Mouse (Mus musculus) naive thymus-derived CD4-positive, alpha-beta T cell, adult 2 months (primary cell): Measurements from ENCODE around the gene Cntn4.

Experiments
- DNase-seq: peaks from one replicate; pipeline ENCODE4 v3.0.0-alpha.2; 2011; ENCODE audit warnings: low read depth

The Cntn4 gene

DNA sequence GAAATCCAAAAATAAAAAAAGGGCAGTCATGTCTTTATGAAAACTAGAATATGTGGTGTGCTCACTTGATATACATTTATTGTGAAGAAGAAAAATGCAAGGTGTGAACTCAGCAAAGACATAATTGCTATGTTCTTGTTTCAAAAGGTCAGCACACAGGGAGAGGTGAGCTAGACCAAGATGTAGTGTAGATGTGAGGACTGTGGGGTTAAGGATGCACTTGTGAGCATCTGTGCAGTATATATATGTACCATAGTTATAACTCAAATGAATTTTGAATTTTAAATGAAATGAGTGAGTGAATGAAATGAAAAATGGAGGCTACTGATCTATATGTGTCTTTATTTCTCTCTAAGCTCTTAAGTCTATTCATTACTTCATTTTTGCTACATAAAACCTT, 401.2 kb downstream of the Cntn4 start:
- DNase-seq, result no peak

DNA sequence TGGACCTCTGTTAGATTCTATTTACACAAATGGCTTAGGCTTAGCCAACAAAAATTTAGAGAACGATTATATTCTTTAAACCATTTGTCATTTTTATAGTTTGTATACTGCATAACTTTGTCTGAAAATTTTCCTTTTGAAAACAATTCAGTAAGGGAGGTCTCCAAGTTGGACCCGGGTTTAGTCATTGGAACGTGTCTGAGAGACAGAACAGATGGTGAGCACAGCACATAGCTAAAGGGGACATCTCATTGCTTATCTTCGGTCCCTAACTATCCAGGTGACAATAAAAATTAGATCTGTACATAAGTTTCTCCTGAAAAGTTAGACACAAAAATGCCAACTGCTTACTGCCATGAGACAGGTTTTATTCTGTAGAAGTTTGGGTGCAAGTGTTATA, 420.4 kb downstream of the Cntn4 start:
- no peak for DNase-seq

GRCm38 (mm10) chr6:106118523-106119081, 441.1 kb downstream of the Cntn4 start:
- no peak for DNase-seq

- DNase-seq, result no peak
Measured at GRCm38 (mm10) chr6:106153530-106153929, 476.1 kb downstream of the Cntn4 start.

DNA sequence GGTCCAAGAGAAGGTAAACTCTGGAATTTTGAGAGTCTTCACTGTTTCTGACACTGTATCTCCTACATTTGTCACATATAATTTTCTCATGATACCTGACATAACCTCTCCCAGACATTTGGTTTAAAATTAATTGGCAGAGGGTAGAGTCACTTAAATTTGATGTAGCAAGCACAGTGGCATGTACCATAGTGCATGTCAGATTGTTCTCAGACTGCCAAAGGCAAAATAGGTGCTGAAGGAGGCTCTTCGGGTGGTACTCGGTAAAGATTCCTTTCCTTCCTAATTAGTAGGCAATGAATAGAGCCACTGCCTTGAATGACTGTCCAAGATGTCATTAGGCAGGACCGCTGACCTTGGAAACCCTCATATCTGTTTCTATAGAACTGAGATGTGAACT, 477.9 kb downstream of the Cntn4 start:
- no peak for DNase-seq

DNA sequence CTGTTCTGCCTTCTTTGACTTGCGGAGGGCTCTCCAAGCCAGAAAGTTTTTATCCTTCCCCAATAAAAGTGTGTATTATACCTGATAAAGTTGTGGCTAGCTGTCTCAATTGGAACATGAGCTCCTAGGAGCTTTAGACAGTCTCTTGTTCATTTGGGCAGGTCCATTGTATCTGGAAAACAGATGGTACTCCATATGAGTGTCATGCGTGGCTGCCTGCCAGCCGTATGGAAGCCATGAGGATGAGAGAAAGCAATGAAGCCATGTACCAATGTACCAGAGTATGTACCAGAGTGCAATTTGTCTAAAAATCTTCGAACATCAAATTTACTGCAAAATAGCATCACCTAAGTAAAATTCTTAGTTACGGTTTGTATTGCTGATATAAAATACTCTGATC, 500.1 kb downstream of the Cntn4 start:
- DNase-seq, result no peak

DNA sequence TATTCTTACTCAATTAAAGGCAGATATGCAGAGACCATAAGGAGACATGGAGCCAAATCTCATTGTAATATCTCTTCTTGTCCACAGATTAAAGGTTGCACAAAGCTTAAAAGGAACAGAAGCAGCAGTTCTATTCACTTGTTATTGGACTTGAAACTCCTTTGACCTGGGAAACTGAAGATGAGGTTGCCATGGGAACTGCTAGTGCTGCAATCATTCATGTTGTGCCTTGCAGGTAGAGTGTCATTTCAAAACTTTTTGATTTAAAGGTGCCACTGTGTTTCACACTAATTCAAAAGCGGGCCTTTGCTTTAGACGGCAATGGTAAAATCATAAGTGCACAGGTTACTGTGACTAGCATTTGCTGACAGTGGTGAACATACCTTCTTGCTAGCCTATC, 504.1 kb downstream of the Cntn4 start:
- no peak for DNase-seq

- no peak for DNase-seq
Measured at GRCm38 (mm10) chr6:106200974-106201373, 523.5 kb downstream of the Cntn4 start.

DNA sequence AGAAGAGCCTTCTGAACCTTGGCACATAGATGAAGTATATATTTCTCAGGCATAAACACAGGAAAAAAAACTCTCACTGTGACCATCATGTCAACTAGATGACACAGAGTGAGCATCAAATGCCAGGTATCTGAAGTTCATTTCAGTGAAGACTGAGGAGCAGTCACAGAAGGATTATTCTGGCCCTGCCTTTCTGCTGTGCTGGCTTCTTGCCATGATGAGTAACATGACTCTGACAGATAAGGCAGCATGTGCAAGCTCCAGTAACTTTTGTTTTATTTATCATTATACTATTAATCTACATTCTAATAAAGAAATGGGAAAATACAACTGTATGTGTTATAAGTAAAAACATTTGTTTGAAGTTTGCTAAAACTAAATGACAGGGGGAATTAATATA, 529.9 kb downstream of the Cntn4 start:
- DNase-seq, result no peak

DNA sequence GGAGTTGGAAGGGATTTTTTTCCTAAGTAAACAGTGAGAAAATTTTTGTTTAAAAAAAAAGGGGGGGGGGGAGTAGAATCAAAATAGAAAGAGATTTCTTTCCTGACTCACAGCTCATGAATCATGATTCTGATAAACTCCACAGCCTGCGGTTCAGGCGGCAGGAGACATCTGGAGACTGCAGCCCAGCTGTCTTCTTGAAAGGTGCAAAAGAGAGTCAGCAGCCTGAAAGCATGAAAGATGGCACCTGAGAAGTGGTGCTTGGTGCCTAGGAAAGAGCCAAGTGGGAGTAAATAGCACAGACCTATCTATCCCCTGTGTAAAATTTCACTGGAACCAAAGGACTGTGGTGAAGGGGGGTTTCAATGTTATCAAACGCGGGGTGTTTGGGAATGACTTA, 535.6 kb downstream of the Cntn4 start:
- DNase-seq, result no peak

GRCm38 (mm10) chr6:106237046-106237948, 559.8 kb downstream of the Cntn4 start:
- DNase-seq, result no peak

- DNase-seq, result no peak
Measured at GRCm38 (mm10) chr6:106241553-106241952, 564.1 kb downstream of the Cntn4 start.

DNA sequence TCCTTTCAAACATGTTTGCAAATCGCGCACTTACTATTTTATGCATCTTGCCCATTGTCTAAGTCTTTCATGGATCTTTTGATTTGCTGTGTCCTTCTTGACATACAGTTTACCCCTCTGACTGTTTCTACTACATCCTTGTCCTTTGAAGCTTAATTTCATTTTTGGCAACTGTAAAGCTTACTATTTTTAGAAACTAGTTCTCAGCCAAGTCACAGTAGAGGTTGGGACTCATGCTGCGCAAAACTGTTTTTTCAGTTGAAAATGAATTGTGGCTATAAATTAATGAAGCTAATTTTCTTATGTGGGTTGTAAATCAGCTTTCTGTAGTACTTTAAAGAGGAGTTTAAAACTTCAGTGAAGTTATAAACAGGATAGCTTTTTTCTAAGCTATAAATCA, 585.9 kb downstream of the Cntn4 start:
- no peak for DNase-seq

DNA sequence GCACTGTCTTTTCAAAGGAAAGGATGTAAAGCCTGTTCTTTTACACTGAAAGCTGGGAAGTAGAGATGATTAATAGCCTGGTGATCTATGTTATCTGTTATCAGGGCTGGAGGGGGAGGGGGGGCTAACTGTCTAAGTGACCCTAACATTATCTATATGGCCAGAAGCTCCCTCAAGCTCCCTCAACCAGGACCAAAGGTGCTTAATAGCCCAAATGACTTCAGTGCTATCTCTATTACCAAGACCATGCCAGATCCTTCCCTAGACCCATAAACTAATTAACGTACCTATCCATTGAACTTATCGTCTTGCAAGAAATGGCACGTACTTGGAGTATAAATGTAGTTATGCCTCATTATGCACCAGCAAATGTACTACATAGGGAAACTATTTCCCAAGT, 588.0 kb downstream of the Cntn4 start:
- DNase-seq, result no peak

- DNase-seq, result no peak
Measured at GRCm38 (mm10) chr6:106266304-106266703, 588.8 kb downstream of the Cntn4 start.

DNA sequence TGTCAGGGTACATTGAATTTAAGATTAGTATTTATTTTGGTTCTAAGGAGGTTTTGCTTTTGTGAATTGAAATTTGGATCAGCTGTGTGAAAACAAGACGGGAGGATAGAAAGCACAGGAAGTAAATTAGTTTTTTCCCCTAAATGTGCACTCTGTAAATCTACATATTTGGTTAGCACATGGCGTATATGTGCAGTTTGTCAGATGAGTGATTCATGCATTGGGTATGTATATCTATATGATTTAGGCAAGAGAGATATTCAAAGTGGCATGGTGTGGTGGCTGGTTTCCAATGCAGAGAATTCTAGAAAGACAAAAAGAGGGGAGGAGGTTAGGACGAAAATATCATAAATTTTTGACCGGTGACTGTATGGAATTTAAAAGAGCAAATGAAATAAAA, 591.3 kb downstream of the Cntn4 start:
- DNase-seq, result no peak

GRCm38 (mm10) chr6:106277139-106277538, 599.7 kb downstream of the Cntn4 start:
- DNase-seq, result no peak

GRCm38 (mm10) chr6:106281621-106282020, 604.2 kb downstream of the Cntn4 start:
- no peak for DNase-seq

DNA sequence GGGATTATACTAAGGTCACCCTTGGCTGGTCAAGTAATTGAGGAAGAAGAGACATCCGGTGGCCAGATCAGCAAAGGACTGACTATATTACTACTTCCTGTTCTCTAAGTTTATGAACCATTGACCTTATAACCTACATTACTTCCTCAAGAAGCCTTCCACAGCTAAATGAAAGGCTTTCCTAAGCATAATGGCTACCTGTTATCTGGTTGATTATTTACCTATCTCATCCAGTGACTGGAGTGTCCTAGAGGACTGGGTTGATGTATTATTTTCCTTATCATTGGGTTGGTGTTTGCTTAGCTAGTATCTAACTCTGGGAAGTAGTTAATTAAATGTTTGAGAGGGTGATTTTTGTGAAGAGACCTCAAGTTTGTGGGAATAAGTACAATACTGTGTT, 606.4 kb downstream of the Cntn4 start:
- no peak for DNase-seq

- no peak for DNase-seq
Measured at GRCm38 (mm10) chr6:106299451-106299850, 622.0 kb downstream of the Cntn4 start.

DNA sequence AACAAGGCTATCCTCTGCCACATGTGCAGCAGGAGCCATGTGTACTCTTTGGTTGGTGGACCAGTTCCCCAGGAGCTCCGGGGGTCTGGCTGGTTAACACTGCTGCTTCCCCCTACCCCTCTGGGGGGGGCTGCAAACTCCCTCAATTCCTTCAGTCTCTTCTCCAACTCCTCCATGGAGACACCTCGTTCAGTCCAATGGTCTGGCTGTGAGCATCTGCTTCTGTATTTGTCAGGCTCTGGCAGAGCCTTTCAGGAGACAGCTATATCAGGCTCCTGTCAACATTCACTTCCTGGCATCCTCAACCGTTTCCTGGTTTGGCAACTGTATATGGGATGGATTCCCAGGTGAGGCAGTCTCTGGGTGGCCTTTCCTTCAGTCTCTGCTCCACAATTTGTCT, 622.7 kb downstream of the Cntn4 start:
- no peak for DNase-seq

GRCm38 (mm10) chr6:106302435-106302834, 625.0 kb downstream of the Cntn4 start:
- DNase-seq, result no peak

DNA sequence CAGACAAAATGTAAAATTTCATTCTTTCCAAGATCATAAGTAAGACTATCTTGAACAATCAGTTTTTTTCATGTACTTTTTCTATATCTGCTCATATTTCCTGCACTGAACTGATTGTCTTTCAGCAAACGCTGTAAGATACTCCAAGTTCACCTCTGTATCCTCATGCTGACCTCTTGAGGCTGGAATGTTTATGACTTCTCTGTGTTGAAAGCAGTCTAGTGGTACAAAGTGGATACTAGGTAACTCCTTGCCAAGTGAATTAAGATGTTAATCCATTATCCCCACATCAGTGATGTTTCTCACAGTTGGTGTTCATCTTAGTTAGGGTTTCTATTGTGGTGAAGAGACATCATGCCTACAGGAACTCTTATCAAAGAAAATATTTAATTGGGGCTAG, 651.5 kb downstream of the Cntn4 start:
- DNase-seq, result no peak

DNA sequence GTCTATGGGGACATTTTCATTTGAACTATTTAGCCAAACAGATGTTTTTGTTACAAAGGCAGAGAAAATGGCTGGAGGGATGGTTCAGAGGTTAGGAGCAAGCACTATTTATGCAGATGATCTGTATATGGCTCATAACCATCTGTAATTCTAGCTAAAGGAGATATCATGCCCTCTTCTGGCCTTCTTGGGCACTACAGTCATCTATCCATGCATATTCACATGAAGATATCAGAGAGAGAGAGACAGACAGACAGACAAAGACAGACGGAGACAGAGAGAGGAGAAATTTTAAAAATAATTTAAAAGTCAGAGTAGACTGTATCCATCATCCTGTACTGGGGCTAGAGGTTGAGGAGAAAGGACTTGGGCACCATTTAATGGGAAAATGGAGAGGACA, 652.2 kb downstream of the Cntn4 start:
- no peak for DNase-seq
